In genomic region chr11:12837920-12838319, GRCm38 (mm10) we compare ENCODE assay signal across 15 mouse cellular contexts.
"Had no signal": no experiment of that assay in that cellular context is flagged by ENCODE, and none has a peak within 500 bp of the region (broad histone marks: within the 10 kb centered on the region; RNA-seq: fewer than 3 reads in every experiment).

No protein-coding gene starts in this region.

- H3K4me2 ChIP-seq: limb, embryonic 12.5 days; liver, embryonic 13.5 days; lung, embryonic 15.5 days; midbrain, embryonic 11.5 days; neural tube, embryonic 12.5 days had no signal

- H3K9ac ChIP-seq: limb, embryonic 12.5 days; liver, embryonic 13.5 days; liver, postnatal 0 days; lung, embryonic 15.5 days; neural tube, embryonic 12.5 days had no signal

- H3K4me3 ChIP-seq: limb, embryonic 12.5 days; liver, embryonic 13.5 days; lung, embryonic 15.5 days; megakaryocyte, embryonic 14.5 days; neural tube, embryonic 12.5 days had no signal

- H3K36me3 ChIP-seq: limb, embryonic 12.5 days; liver, embryonic 13.5 days; lung, embryonic 15.5 days; neural tube, embryonic 12.5 days had no signal

- DNase-seq: kidney, adult 9 months; kidney, postnatal 10 days; kidney, postnatal 4 days; liver; liver, embryonic 13.5 days; liver, postnatal 0 days; lung, postnatal 14 days; thymus, postnatal 4 days had no signal

- H3K9me3 ChIP-seq: limb, embryonic 12.5 days; liver, embryonic 13.5 days; lung, embryonic 15.5 days; neural tube, embryonic 12.5 days had no signal

- H3K27me3 ChIP-seq: limb, embryonic 12.5 days; liver, embryonic 13.5 days; lung, embryonic 15.5 days; megakaryocyte, embryonic 14.5 days; neural tube, embryonic 12.5 days had no signal

- H3K4me1 ChIP-seq: limb, embryonic 12.5 days; liver, embryonic 13.5 days; lung, embryonic 15.5 days; megakaryocyte, embryonic 14.5 days; neural tube, embryonic 12.5 days had no signal

- H3K27ac ChIP-seq: limb, embryonic 12.5 days; liver, embryonic 13.5 days; lung, embryonic 15.5 days; macrophage; neural tube, embryonic 12.5 days; stomach, postnatal 0 days had no signal

- ATAC-seq: liver, postnatal 0 days had no signal
